Mouse (Mus musculus): Measurements from ENCODE around the gene Aurkaip1.

- peak; percentile 80 for TF ChIP-seq CTCF (IDR thresholded peaks at IDR 0.05; ENCODE audit: extremely low read depth, insufficient read length, insufficient replicate concordance, low read depth, low read length)
- TF ChIP-seq POLR2A (IDR thresholded peaks at IDR 0.05; ENCODE audit: low read depth, low read length): peak; percentile 84
These were observed 46.9 kb upstream of the Aurkaip1 start for GRCm38 (mm10) chr4:155784081-155784701.
